Mouse (Mus musculus) macrophage (primary cell): Measurements from ENCODE around the gene Mybph. TPM values are rescaled to one million over a fixed set of nuclear protein-coding genes. Genes with fewer than 3 reads are reported as not detected.

Experiments used
- H3K27ac ChIP-seq: fragments of 350-480 bp; formaldehyde crosslinking; 2 replicates; pipeline ENCODE4 v1.9.0; 2021
- H3K36me3 ChIP-seq: fragments of 350-480 bp; formaldehyde crosslinking; 2 replicates; pipeline ENCODE4 v1.9.0; 2021; ENCODE audit errors: inconsistent target
- H3K4me3 ChIP-seq: fragments of 350-480 bp; formaldehyde crosslinking; 2 replicates; pipeline ENCODE4 v1.9.0; 2021; ENCODE audit errors: inconsistent target
- H3K79me2 ChIP-seq: fragments of 350-480 bp; formaldehyde crosslinking; 2 replicates; pipeline ENCODE4 v1.9.0; 2021; ENCODE audit errors: inconsistent target
- WGBS: methylation state at CpG from one replicate; pipeline ENCODE4 v1.1.7; 2026; ENCODE audit warnings: inconsistent platforms; ENCODE audit not compliant: missing documents; 5-methylcytosine and 5-hydroxymethylcytosine counted together
- polyA plus RNA-seq: library from polyadenylated mRNA; stranded (reverse); fragments of 250-400 nt; gene quantifications from 3 replicates; pipeline ENCODE4 v1.2.4, GENCODE M21; 2018; ENCODE audit warnings: inconsistent platforms

Mybph gene
- polyA plus RNA-seq, 1 experiment from 2014 or later = not detected

GRCm38 (mm10) chr1:134212351-134212750 lies 19.1 kb downstream of the Mybph start:
- WGBS = 83% methylated on average over 6 of the region's 6 CpGs
- no peaks in the 10 kb centered on the region for H3K36me3 ChIP-seq
- H3K79me2 ChIP-seq = no peaks in the 10 kb centered on the region
- H3K4me3 ChIP-seq = no peak overlapping the region
- H3K27ac ChIP-seq = no peak overlapping the region

DNA sequence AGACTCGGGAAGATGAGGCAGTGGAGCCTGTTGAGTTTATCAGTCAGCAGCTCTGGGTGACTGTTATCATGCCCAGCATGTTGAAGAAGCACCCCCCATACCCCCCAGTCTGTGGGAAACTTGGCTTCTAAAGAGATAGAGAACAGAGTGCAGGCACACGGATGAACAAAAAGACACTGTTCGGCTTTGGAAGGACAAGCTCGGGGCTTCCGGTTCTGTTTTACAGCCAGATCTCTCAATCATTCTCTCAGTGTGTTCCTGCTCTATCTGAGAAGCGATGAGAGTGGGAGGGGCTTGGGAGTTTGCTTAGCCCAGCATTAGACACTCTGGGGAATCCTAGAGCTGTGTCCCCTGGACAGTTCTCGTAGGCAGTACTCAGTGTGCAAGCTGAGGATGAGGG lies 20.2 kb downstream of the Mybph start:
- Histone ChIP-seq H3K4me3 (no peak overlapping the region), H3K79me2 (no peaks in the 10 kb centered on the region), H3K36me3 (no peaks in the 10 kb centered on the region), H3K27ac (no peak overlapping the region)
- 90% methylated on average over 7 of the region's 7 CpGs for WGBS

DNA sequence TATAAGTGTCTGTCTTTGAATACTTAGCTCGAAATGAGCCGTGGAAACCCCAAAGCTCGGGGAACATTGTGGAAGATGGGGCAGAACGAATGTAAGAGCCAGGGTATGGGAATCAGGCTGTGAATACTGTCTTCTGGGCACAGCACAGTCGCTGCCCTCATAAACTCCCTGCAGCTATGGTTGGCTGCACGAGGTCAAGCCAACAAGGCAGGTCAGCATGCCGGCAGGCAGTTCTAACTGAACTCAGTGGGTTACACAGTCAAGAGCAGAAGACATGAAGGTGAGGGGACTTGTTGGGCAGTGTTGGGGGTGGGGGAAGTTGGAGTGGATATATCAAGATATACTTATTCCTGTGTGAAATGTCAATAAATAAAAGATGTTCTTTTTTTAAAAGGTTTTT lies 21.8 kb downstream of the Mybph start:
- Histone ChIP-seq H3K4me3 (no peak overlapping the region), H3K36me3 (no peaks in the 10 kb centered on the region), H3K79me2 (no peaks in the 10 kb centered on the region), H3K27ac (no peak overlapping the region)
- WGBS = 85% methylated on average over 7 of the region's 7 CpGs

DNA sequence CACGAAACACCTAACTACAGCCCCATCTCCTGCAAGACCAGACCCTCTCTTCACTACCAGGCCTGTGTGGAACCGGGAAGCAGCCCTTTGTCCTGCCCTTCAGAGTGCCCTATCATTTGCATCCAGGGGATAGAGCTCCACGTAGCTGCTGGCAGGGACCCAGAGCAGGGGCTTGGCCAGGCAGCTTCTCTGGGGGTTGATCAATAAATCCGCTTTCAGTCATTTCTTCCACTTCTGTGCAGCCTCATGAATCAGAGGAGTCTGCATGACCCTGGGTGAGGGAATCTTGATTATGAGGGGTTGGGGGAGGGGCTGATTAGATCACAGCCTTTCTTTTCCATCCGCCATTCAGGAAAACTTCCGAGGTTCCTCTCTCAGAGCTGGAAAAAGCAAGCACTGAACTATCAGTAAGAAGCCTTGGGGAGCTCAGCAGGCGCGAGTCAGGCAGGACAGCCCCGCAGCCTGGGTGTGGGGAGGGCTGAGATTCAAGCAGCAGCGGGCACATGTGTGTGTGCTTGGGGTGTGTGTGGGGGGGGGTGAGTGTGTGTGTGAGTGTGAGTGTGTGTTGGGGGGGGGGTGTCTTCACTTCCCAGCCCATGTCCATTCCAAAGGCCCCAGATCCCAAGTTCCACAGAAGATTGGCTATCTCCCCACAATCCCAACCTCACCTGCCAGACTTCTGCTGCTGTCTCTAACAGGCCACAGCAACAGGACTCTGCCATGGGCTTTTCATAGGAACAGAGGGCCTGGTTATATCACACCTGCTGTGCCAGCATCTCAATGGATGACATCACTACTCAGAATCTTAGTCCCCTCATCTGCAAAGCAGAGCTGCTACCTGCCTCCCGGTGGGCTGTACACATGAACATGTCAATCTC lies 22.7 kb downstream of the Mybph start:
- Histone ChIP-seq H3K27ac (no peak overlapping the region), H3K36me3 (no peaks in the 10 kb centered on the region), H3K4me3 (no peak overlapping the region), H3K79me2 (no peaks in the 10 kb centered on the region)
- WGBS = 83% methylated on average over 8 of the region's 11 CpGs

DNA sequence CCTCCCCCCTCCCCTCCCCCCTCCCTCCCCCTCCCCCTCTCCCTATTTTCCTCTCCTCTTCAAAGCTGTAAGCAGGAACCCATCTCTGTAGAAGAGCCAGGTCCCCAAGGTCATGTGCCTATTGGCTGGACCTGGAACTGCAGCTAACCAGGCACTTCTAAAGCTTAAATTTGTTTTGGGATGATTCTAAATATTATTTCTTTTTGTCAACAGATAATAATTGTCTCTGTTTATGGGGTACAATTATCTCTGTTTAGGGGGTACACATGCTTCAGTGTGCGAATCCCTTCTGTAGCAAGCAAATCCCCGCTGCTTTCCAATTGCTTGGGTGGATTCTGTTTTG lies 23.4 kb downstream of the Mybph start:
- Histone ChIP-seq H3K27ac (no peak overlapping the region), H3K4me3 (no peak overlapping the region), H3K79me2 (no peaks in the 10 kb centered on the region), H3K36me3 (no peaks in the 10 kb centered on the region)
- 95% methylated on average over 2 of the region's 2 CpGs for WGBS

DNA sequence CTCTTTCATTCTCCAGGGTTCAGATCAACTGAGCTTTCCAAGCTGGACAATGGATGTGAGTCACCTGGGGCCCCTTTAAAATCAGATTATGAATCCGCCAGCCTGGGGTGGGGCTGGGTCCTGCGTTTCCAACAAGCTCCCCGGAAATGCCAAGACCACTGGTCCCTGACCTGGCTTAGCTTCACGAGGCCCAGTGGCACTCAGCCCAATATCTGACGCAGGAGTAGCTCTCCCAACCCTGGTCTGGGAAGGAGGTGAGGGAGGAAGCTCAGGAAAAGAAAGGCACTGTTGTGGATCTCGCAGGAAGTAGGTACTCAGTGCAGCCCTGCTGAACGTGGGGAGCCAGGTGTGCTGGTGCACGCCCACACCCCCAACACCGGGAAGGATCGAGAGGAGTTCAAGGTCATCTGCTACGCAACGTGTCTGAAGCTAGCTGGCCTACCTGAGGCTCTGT lies 23.8 kb downstream of the Mybph start:
- Histone ChIP-seq H3K79me2 (no peaks in the 10 kb centered on the region), H3K36me3 (no peaks in the 10 kb centered on the region), H3K27ac (no peak overlapping the region), H3K4me3 (no peak overlapping the region)
- WGBS = 88% methylated on average over 12 of the region's 12 CpGs

DNA sequence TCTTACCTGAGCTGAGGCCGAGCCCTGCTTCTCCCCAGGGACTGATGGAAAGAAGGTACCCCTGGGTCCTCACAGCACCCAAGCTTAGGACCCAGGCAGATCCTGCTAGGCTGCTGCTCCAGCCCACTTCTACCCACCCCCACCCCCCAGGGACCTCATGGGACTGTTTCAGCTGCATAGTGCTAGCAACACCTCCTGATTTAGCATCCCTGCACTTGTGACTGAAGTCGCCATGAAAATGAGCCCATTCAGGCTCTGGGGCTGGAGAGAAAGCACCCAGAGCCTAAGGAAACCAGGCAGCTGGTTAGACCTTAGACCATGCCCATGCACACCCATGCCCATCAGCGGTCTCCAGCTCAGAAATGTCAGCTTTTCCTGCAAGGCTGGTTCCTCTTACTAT lies 24.7 kb downstream of the Mybph start:
- Histone ChIP-seq H3K36me3 (no peaks in the 10 kb centered on the region), H3K27ac (no peak overlapping the region), H3K4me3 (no peak overlapping the region), H3K79me2 (no peaks in the 10 kb centered on the region)
- 78% methylated on average over 3 of the region's 3 CpGs for WGBS

DNA sequence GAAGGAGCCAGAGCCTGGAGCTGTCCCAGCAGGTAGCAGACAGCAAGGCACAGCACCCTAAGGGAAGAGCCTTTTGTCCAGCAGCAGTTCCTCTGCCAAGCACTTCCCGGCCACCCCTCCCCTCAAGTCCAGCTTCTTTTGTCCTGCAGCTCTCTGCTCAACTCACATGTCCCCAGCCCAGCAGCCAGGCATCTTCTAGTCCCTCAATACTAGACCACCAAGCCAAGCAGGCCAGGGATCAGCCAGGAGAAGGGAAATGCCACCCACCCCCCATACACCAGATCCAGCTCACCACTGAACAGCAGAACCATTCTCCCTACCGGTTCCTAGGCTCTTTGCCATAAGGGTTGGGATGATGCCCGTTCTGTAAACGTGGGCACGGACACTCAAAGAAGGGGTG lies 26.4 kb downstream of the Mybph start:
- H3K4me3 ChIP-seq = no peak overlapping the region
- H3K79me2 ChIP-seq = no peaks in the 10 kb centered on the region
- no peak overlapping the region for H3K27ac ChIP-seq
- no peaks in the 10 kb centered on the region for H3K36me3 ChIP-seq
- 92% methylated on average over 5 of the region's 5 CpGs for WGBS

GRCm38 (mm10) chr1:134221172-134221571 lies 27.9 kb downstream of the Mybph start:
- WGBS = 11% methylated on average over 1 of the region's 1 CpGs
- no peak overlapping the region for H3K27ac ChIP-seq
- no peaks in the 10 kb centered on the region for H3K36me3 ChIP-seq
- no peak overlapping the region for H3K4me3 ChIP-seq
- H3K79me2 ChIP-seq = no peaks in the 10 kb centered on the region

GRCm38 (mm10) chr1:134222122-134223055 lies 29.1 kb downstream of the Mybph start:
- no peak overlapping the region for H3K27ac ChIP-seq
- no peaks in the 10 kb centered on the region for H3K79me2 ChIP-seq
- 59% methylated on average over 8 of the region's 8 CpGs for WGBS
- H3K4me3 ChIP-seq = no peak overlapping the region
- H3K36me3 ChIP-seq = no peaks in the 10 kb centered on the region

- Histone ChIP-seq H3K27ac (no peak overlapping the region), H3K4me3 (no peak overlapping the region), H3K79me2 (no peaks in the 10 kb centered on the region), H3K36me3 (no peaks in the 10 kb centered on the region)
- WGBS = 94% methylated on average over 12 of the region's 12 CpGs
Measured at GRCm38 (mm10) chr1:134224649-134225227, 31.5 kb downstream of the Mybph start.

DNA sequence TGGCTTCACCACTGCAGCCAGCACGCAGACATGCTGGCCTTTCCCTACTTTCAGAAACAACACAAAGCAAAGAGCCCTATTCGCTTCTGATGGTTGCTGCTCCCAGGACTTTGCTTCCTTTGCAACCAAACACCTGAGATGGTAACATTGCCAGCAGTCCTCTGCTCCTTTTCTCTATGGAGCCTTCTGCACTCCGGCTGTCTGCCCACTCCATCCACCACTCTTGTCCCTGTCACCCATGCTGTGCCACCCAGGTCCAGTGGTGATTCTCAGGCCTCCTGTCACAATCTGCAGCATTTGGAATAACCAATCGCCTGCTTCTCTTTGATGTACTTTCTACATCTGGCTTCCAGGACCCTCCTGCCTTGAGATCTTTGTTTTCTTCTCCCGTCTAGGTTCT lies 32.1 kb downstream of the Mybph start:
- Histone ChIP-seq H3K27ac (no peak overlapping the region), H3K79me2 (no peaks in the 10 kb centered on the region), H3K36me3 (no peaks in the 10 kb centered on the region), H3K4me3 (no peak overlapping the region)
- WGBS = 95% methylated on average over 5 of the region's 5 CpGs

- no peak overlapping the region for H3K27ac ChIP-seq
- H3K4me3 ChIP-seq = no peak overlapping the region
- H3K36me3 ChIP-seq = no peaks in the 10 kb centered on the region
- WGBS = 73% methylated on average over 8 of the region's 8 CpGs
- no peaks in the 10 kb centered on the region for H3K79me2 ChIP-seq
Measured at GRCm38 (mm10) chr1:134226739-134227138, 33.5 kb downstream of the Mybph start.

- no peaks in the 10 kb centered on the region for H3K79me2 ChIP-seq
- H3K27ac ChIP-seq = no peak overlapping the region
- WGBS = 92% methylated on average over 5 of the region's 5 CpGs
Measured at GRCm38 (mm10) chr1:134229806-134230575, 36.7 kb downstream of the Mybph start.

More at GRCm38 (mm10) chr1:134229806-134230575, 36.7 kb downstream of the Mybph start:
- Histone ChIP-seq H3K36me3 (no peaks in the 10 kb centered on the region), H3K4me3 (no peak overlapping the region)
